Mouse (Mus musculus) large intestine, adult 2 months (tissue): ENCODE data around the gene Gm7030. TPM values are rescaled to one million over a fixed set of nuclear protein-coding genes. Genes with fewer than 3 reads are reported as not detected.
"Not testable (repeated sequence)": the region's sequence is repeated elsewhere in the genome, so short reads cannot be mapped to it uniquely, and the experiment has no call there.

Source experiments
- DNase-seq: peaks from one replicate; pipeline ENCODE4 v3.0.0-alpha.2; 2012; ENCODE audit warnings: low read depth, low spot score
- WGBS: fragments of 180-500 bp; shearing (Covaris S2); methylation state at CpG from one replicate; pipeline ENCODE4 v1.1.7; 2018; 5-methylcytosine and 5-hydroxymethylcytosine counted together
- polyA plus RNA-seq: library from polyadenylated mRNA; depleted of rRNA; stranded (reverse); fragments of >200 nt; gene quantifications from 2 replicates; pipeline ENCODE4 v1.2.3, GENCODE M21; 2012; rRNA removed

The Gm7030 gene
- polyA plus RNA-seq, 1 experiment = 7.1 TPM

- peak; percentile 16 for DNase-seq
- under 1% methylated on average over 42 of the region's 42 CpGs for WGBS
Observed at GRCm38 (mm10) chr17:36083870-36084451, 45.3 kb downstream of the Gm7030 start.

DNA sequence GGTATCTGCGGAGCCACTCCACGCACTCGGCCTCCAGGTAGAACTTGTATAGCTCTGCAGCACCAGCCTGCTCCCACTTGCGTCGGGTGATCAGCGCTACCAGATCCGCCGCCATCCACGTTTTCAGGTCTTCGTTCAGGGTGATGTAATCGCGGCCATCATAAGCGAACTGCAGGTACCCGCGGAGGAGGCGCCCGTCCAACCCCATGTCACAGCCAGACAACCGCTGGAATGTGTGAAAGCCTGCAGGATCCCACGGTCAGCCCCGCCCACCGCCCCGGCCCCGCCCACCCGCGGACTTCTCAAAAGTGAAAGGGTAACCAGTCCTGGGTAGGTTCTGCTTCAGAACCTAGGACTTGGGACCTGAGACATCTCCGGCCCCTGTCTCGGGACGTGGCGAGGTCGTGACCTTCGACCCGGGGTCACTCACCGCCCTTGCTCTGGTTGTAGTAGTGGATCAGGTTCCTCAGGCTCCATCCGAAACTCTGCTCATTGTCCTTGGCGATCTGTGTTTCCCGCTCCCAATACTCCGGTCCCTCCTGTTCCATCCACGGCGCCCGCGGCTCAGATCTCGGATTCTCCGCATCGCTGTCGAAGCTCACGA is 45.9 kb downstream of the Gm7030 start:
- DNase-seq = no peak
- 1% methylated on average over 46 of the region's 46 CpGs for WGBS

DNA sequence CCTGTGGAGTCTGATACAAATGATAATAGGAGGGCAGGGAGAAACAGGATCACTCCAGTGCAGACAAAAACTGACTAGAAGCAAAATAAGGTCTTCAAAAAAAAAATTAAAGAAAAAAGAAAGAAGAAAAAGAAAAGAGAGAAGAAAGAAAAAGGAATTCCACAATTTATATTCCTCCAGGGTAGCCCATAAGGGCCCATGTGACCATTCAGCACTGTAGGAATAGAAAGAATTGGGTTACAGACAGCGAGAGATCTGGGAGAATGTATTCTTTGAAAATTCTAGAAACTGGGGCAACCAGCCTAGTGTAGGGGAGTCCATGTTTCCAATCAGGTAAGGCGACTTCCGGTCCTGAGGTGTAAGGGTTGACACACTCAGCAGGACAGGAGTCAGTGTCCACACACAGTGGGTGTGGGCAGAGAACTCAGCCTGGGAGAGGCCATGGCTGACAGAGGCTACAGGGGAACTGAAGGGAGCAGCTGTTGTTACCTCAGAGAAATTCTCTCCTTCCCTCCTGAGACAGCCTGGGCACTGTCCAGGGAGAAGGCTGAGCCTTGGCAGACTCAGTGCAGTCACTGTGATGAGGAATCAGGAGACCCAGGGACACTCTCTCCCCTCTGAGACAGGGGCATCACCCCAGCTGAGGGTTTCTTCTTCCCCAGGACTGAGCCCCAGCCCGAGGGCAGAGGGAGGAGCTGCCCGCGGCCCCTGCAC is 46.5 kb downstream of the Gm7030 start:
- not testable (repeated sequence) for DNase-seq
- 40% methylated on average over 6 of the region's 6 CpGs for WGBS

- not testable (repeated sequence) for DNase-seq
Observed at GRCm38 (mm10) chr17:36081901-36082300, 47.3 kb downstream of the Gm7030 start.

GRCm38 (mm10) chr17:36060829-36061228 is 68.4 kb downstream of the Gm7030 start:
- WGBS = 14% methylated on average over 2 of the region's 2 CpGs
- peak; percentile 73 for DNase-seq

Other genes with a start within 250 kb of the Gm7030 start
- gene Dhx16, start 249.6 kb downstream of the Gm7030 start, polyA plus RNA-seq = 67.2 and 82.6 TPM in 2 replicates
- 76.6 and 84.9 TPM in 2 replicates for gene 2310061I04Rik, start 232.0 kb downstream of the Gm7030 start, polyA plus RNA-seq
- 20.0 and 45.4 TPM in 2 replicates for gene Atat1, start 219.3 kb downstream of the Gm7030 start, polyA plus RNA-seq
- 111 and 131 TPM in 2 replicates for gene Mrps18b, start 213.0 kb downstream of the Gm7030 start, polyA plus RNA-seq
- 28.7 and 36.9 TPM in 2 replicates for gene Ppp1r10, start 213.0 kb downstream of the Gm7030 start, polyA plus RNA-seq
- 82.6 and 83.9 TPM in 2 replicates for gene Abcf1, start 159.7 kb downstream of the Gm7030 start, polyA plus RNA-seq
- gene Gnl1, start 149.6 kb downstream of the Gm7030 start, polyA plus RNA-seq = 23.6 and 24.7 TPM in 2 replicates
- 13.8 and 14.5 TPM in 2 replicates for gene Prr3, start 149.2 kb downstream of the Gm7030 start, polyA plus RNA-seq
- 1.6 and 2.8 TPM in 2 replicates for gene H2-T24, start 108.9 kb downstream of the Gm7030 start, polyA plus RNA-seq
- 386 and 571 TPM in 2 replicates for gene H2-T23, start 96.6 kb downstream of the Gm7030 start, polyA plus RNA-seq
- gene H2-T22, start 86.7 kb downstream of the Gm7030 start, polyA plus RNA-seq = 59.7 and 67.2 TPM in 2 replicates
- 0.07 TPM in 1 of 2 replicates, not detected in the other for gene Gm6034, start 86.5 kb downstream of the Gm7030 start, polyA plus RNA-seq
- gene Gm11127, start 71.1 kb downstream of the Gm7030 start, polyA plus RNA-seq = 53.0 and 148 TPM in 2 replicates
- gene Gm19684, start 7.7 kb downstream of the Gm7030 start, polyA plus RNA-seq = 0.15 and 0.33 TPM in 2 replicates
- gene Gm8909, start 39.1 kb upstream of the Gm7030 start, polyA plus RNA-seq = 58.6 and 119 TPM in 2 replicates
- 73.6 and 140 TPM in 2 replicates for gene H2-T3, start 60.9 kb upstream of the Gm7030 start, polyA plus RNA-seq
- 105 and 123 TPM in 2 replicates for gene Rpp21, start 128.6 kb upstream of the Gm7030 start, polyA plus RNA-seq
- gene Trim39, start 142.8 kb upstream of the Gm7030 start, polyA plus RNA-seq = 7.9 and 12.3 TPM in 2 replicates
- not detected in 2 replicates for gene H2-M10.2, start 157.1 kb upstream of the Gm7030 start, polyA plus RNA-seq
- gene H2-M10.1, start 196.7 kb upstream of the Gm7030 start, polyA plus RNA-seq = not detected in 2 replicates
- gene H2-M10.3, start 239.0 kb upstream of the Gm7030 start, polyA plus RNA-seq = not detected in 2 replicates